Mouse (Mus musculus): ENCODE data around the gene Elp5.
"Not testable (repeated sequence)": the region's sequence is repeated elsewhere in the genome, so short reads cannot be mapped to it uniquely, and the experiment has no call there.

Elp5 gene

GRCm38 (mm10) chr11:69960616-69961015, 21.7 kb downstream of the Elp5 start:
- in situ Hi-C loops (cut with MseI, MboI): loop anchor here in 1 of 2 experiments (5.0 kb wide), 1 partner anchor 33 kb away; no protein-coding TSS in a partner anchor

GRCm38 (mm10) chr11:69956218-69956617, 26.1 kb downstream of the Elp5 start:
- in situ Hi-C loops (cut with MseI, MboI): no loop called here

- in situ Hi-C loops (cut with MseI, MboI): not testable (repeated sequence)
Observed at GRCm38 (mm10) chr11:69955618-69956017, 26.7 kb downstream of the Elp5 start.

GRCm38 (mm10) chr11:69953267-69953915, 28.9 kb downstream of the Elp5 start:
- in situ Hi-C loops (cut with MseI, MboI): no loop called here

GRCm38 (mm10) chr11:69952274-69952673, 30.0 kb downstream of the Elp5 start:
- in situ Hi-C loops (cut with MseI, MboI): no loop called here

GRCm38 (mm10) chr11:69950807-69951459, 31.4 kb downstream of the Elp5 start:
- in situ Hi-C loops (cut with MseI, MboI): no loop called here

- in situ Hi-C loops (cut with MseI, MboI): no loop called here
Observed at GRCm38 (mm10) chr11:69948763-69949150, 33.6 kb downstream of the Elp5 start.

- in situ Hi-C loops (cut with MseI, MboI): no loop called here
Observed at GRCm38 (mm10) chr11:69948066-69948762, 34.1 kb downstream of the Elp5 start, which contains the start of gene Slc2a4. Gene Slc2a4, minus strand, starts transcription at chr11:69948188.

- in situ Hi-C loops (cut with MseI, MboI): no loop called here
Observed at GRCm38 (mm10) chr11:69947337-69948065, 34.8 kb downstream of the Elp5 start.

GRCm38 (mm10) chr11:69945997-69946891, 36.1 kb downstream of the Elp5 start:
- in situ Hi-C loops (cut with MseI, MboI): no loop called here

GRCm38 (mm10) chr11:69945216-69945615, 37.1 kb downstream of the Elp5 start:
- in situ Hi-C loops (cut with MseI, MboI): no loop called here

- in situ Hi-C loops (cut with MseI, MboI): no loop called here
Observed at GRCm38 (mm10) chr11:69940962-69941361, 41.4 kb downstream of the Elp5 start.

- in situ Hi-C loops (cut with MseI, MboI): no loop called here
Observed at GRCm38 (mm10) chr11:69939731-69940130, 42.6 kb downstream of the Elp5 start.

GRCm38 (mm10) chr11:69939181-69939580, 43.1 kb downstream of the Elp5 start:
- in situ Hi-C loops (cut with MseI, MboI): no loop called here

- in situ Hi-C loops (cut with MseI, MboI): no loop called here
Observed at GRCm38 (mm10) chr11:69938401-69938979, 43.8 kb downstream of the Elp5 start.

- in situ Hi-C loops (cut with MseI, MboI): no loop called here
Observed at GRCm38 (mm10) chr11:69937834-69938233, 44.5 kb downstream of the Elp5 start.

- in situ Hi-C loops (cut with MseI, MboI): no loop called here
Observed at GRCm38 (mm10) chr11:69937385-69937784, 44.9 kb downstream of the Elp5 start.

- in situ Hi-C loops (cut with MseI, MboI): no loop called here
Observed at GRCm38 (mm10) chr11:69936714-69937347, 45.5 kb downstream of the Elp5 start.

- in situ Hi-C loops (cut with MseI, MboI): no loop called here
Observed at GRCm38 (mm10) chr11:69936156-69936555, 46.2 kb downstream of the Elp5 start.

Data from mouse trophoblast stem cell (cell line).